Mouse (Mus musculus) forebrain, postnatal 0 days (tissue): ENCODE measurements around the gene Socs4. TPM values are rescaled to one million over a fixed set of nuclear protein-coding genes. Genes with fewer than 3 reads are reported as not detected.
A peak's percentile ranks its signal among the peaks of the same experiment; 100 is the strongest.

Experiments used
- ATAC-seq: fragments of 200-750 bp; cut with Nextera tagmentation; 2 replicates; pipeline ENCODE4 v1.8.0; 2017; ENCODE audit warnings: mild to moderate bottlenecking, moderate library complexity
- DNase-seq: peaks from one replicate; pipeline ENCODE4 v3.0.0-alpha.2; 2015
- H3K27ac ChIP-seq: fragments of 300-500 bp; sonication (generic); 2 replicates; pipeline ENCODE4 v1.5.1; 2014; ENCODE audit warnings: low read depth, mild to moderate bottlenecking, antibody characterized with exemption, low read length, moderate library complexity, mixed read lengths
- H3K27me3 ChIP-seq: fragments of 300-500 bp; sonication (generic); 2 replicates; pipeline ENCODE4 v1.6.1; 2014; ENCODE audit warnings: mild to moderate bottlenecking, low read length, mixed read lengths; ENCODE audit not compliant: insufficient read depth
- H3K36me3 ChIP-seq: fragments of 300-500 bp; sonication (generic); 2 replicates; pipeline ENCODE4 v1.6.1; 2014; ENCODE audit warnings: mild to moderate bottlenecking, moderate library complexity; ENCODE audit not compliant: insufficient read depth
- H3K4me1 ChIP-seq: fragments of 300-500 bp; sonication (generic); 2 replicates; pipeline ENCODE4 v1.6.1; 2014; ENCODE audit warnings: antibody characterized with exemption; ENCODE audit not compliant: insufficient read depth
- H3K4me2 ChIP-seq: fragments of 300-500 bp; sonication (generic); 2 replicates; pipeline ENCODE4 v1.6.1; 2014; ENCODE audit warnings: low read depth, mild to moderate bottlenecking, moderate library complexity
- H3K4me3 ChIP-seq: fragments of 300-500 bp; sonication (generic); 2 replicates; pipeline ENCODE4 v1.5.1; 2014; ENCODE audit warnings: low read depth, low read length, mixed read lengths
- H3K9ac ChIP-seq: fragments of 300-500 bp; sonication (generic); 2 replicates; pipeline ENCODE4 v1.6.1; 2014; ENCODE audit warnings: mild to moderate bottlenecking
- H3K9me3 ChIP-seq: fragments of 300-500 bp; sonication (generic); 2 replicates; pipeline ENCODE4 v1.6.1; 2016; ENCODE audit warnings: low read length
- CTCF ChIP-seq: sonication (generic); IDR thresholded peaks from 2 replicates; pipeline ENCODE4 v1.5.1; 2016; ENCODE audit warnings: antibody characterized with exemption, control low read depth, low read depth
- WGBS: fragments of 180-500 bp; shearing (Covaris S2); extraction: QIAGEN DNeasy Blood & Tissue Kit; methylation state at CpG from one replicate; pipeline ENCODE4 v1.1.7; 2014; 5-methylcytosine and 5-hydroxymethylcytosine counted together
- polyA plus RNA-seq: library from polyadenylated mRNA; unstranded; fragments of >200 nt; fragmentation: Nextera tagmentation; extraction: Ambion mirVana; gene quantifications from 2 replicates; pipeline ENCODE4 v1.2.1, GENCODE M21; 2015
- total RNA-seq: library from RNA; depleted of rRNA; stranded (reverse); fragments of >200 nt; gene quantifications from 2 replicates; pipeline ENCODE4 v1.2.3, GENCODE M21; 2014

Socs4 gene
- total and polyA plus RNA-seq, 2 experiments from 2014 or later = 2.4 to 8.2 TPM

GRCm38 (mm10) chr14:47269056-47269455 lies 7.7 kb upstream of the Socs4 start:
- no peaks in the 10 kb centered on the region for H3K27me3 ChIP-seq
- WGBS = 100% methylated on average over 4 of the region's 4 CpGs
- no peak for TF ChIP-seq CTCF
- no peak overlapping the region for H3K27ac ChIP-seq
- H3K9ac ChIP-seq = no peak overlapping the region
- no peak overlapping the region for H3K4me2 ChIP-seq
- no peaks in the 10 kb centered on the region for H3K9me3 ChIP-seq
- DNase-seq (no peak), ATAC-seq (no peak)
- no peak overlapping the region for H3K4me3 ChIP-seq
- H3K4me1 ChIP-seq = no peaks in the 10 kb centered on the region
- H3K36me3 ChIP-seq = peaks cover 18% of the 10 kb centered on the region; the same call in 1 of the 2 replicates

GRCm38 (mm10) chr14:47269706-47270105 lies 7.0 kb upstream of the Socs4 start:
- Histone ChIP-seq H3K9me3 (no peaks in the 10 kb centered on the region), H3K36me3 (peaks cover 18% of the 10 kb centered on the region; the same call in 1 of the 2 replicates), H3K27ac (no peak overlapping the region), H3K9ac (no peak overlapping the region), H3K4me2 (no peak overlapping the region), H3K4me3 (no peak overlapping the region), H3K27me3 (no peaks in the 10 kb centered on the region), H3K4me1 (no peaks in the 10 kb centered on the region)
- no peak for ATAC-seq
- no peak for DNase-seq
- 98% methylated on average over 2 of the region's 2 CpGs for WGBS
- no peak for TF ChIP-seq CTCF

- no peak for ATAC-seq
- Histone ChIP-seq H3K9me3 (no peaks in the 10 kb centered on the region), H3K9ac (no peak overlapping the region), H3K27ac (no peak overlapping the region), H3K4me2 (no peak overlapping the region), H3K4me1 (0 out of 2 replicates have a peak, but pooled peaks cover 3% of the 10 kb centered on the region), H3K27me3 (no peaks in the 10 kb centered on the region), H3K36me3 (peaks cover 5% of the 10 kb centered on the region; the same call in 1 of the 2 replicates), H3K4me3 (no peak overlapping the region)
- no peak for DNase-seq
- WGBS = 74% methylated on average over 3 of the region's 3 CpGs
- TF ChIP-seq CTCF = no peak
These were observed 3.0 kb upstream of the Socs4 start for GRCm38 (mm10) chr14:47273751-47274150.

GRCm38 (mm10) chr14:47275417-47275816 lies 1.3 kb upstream of the Socs4 start:
- no peaks in the 10 kb centered on the region for H3K36me3 ChIP-seq
- 0 out of 2 replicates have a peak overlapping the region, but pooled peaks have one; percentile 95 for H3K4me3 ChIP-seq
- peak overlapping the region; percentile 71 for H3K4me2 ChIP-seq
- H3K9me3 ChIP-seq = no peaks in the 10 kb centered on the region
- no peak overlapping the region for H3K27ac ChIP-seq
- TF ChIP-seq CTCF = 0 out of 2 replicates have a peak, but pooled peaks have one; percentile 3
- no peaks in the 10 kb centered on the region for H3K27me3 ChIP-seq
- H3K4me1 ChIP-seq = 0 out of 2 replicates have a peak, but pooled peaks cover 3% of the 10 kb centered on the region
- DNase-seq (no peak), ATAC-seq (no peak)
- H3K9ac ChIP-seq = no peak overlapping the region
- 16% methylated on average over 3 of the region's 3 CpGs for WGBS

GRCm38 (mm10) chr14:47276036-47276603 lies 611 bp upstream of the Socs4 start:
- Histone ChIP-seq H3K27ac (peak overlapping the region; percentile 87), H3K9ac (peak overlapping the region; percentile 85), H3K4me2 (peak overlapping the region; percentile 71), H3K9me3 (no peaks in the 10 kb centered on the region), H3K4me3 (peak overlapping the region; percentile 95), H3K36me3 (no peaks in the 10 kb centered on the region), H3K27me3 (no peaks in the 10 kb centered on the region), H3K4me1 (0 out of 2 replicates have a peak, but pooled peaks cover 3% of the 10 kb centered on the region)
- ATAC-seq = peak; percentile 8; the same call in 1 of the 2 replicates
- 2% methylated on average over 22 of the region's 22 CpGs for WGBS
- TF ChIP-seq CTCF = no peak
- peak; percentile 31 for DNase-seq

GRCm38 (mm10) chr14:47279058-47279457 lies 2.3 kb downstream of the Socs4 start:
- Histone ChIP-seq H3K9ac (no peak overlapping the region), H3K27ac (no peak overlapping the region), H3K4me3 (no peak overlapping the region), H3K36me3 (no peaks in the 10 kb centered on the region), H3K4me1 (0 out of 2 replicates have a peak, but pooled peaks cover 3% of the 10 kb centered on the region), H3K9me3 (no peaks in the 10 kb centered on the region), H3K4me2 (no peak overlapping the region), H3K27me3 (no peaks in the 10 kb centered on the region)
- 91% methylated on average over 2 of the region's 2 CpGs for WGBS
- no peak for ATAC-seq
- TF ChIP-seq CTCF = peak; percentile 18; the same call in 1 of the 2 replicates
- DNase-seq = no peak

GRCm38 (mm10) chr14:47281535-47281934 lies 4.8 kb downstream of the Socs4 start:
- Histone ChIP-seq H3K4me3 (no peak overlapping the region), H3K36me3 (no peaks in the 10 kb centered on the region), H3K9me3 (no peaks in the 10 kb centered on the region), H3K4me1 (no peaks in the 10 kb centered on the region), H3K4me2 (no peak overlapping the region), H3K27me3 (no peaks in the 10 kb centered on the region), H3K27ac (no peak overlapping the region), H3K9ac (no peak overlapping the region)
- ATAC-seq = no peak
- no peak for TF ChIP-seq CTCF
- no peak for DNase-seq
- 96% methylated on average over 4 of the region's 4 CpGs for WGBS
